Mouse (Mus musculus) urinary bladder, postnatal 14 days (tissue): Measurements from ENCODE around the gene 4930522H14Rik.

Experiments
- DNase-seq: peaks from one replicate; pipeline ENCODE4 v3.0.0; 2021; ENCODE audit warnings: low spot score

Gene 4930522H14Rik

GRCm38 (mm10) chr4:109531111-109531510 is at the start of gene 4930522H14Rik:
TSS of gene 4930522H14Rik (minus strand) at chr4:109531297.
- no peak for DNase-seq

GRCm38 (mm10) chr4:109578356-109578755 is 47.3 kb upstream of the 4930522H14Rik start:
- DNase-seq = no peak

GRCm38 (mm10) chr4:109576933-109577332 is 45.8 kb upstream of the 4930522H14Rik start:
- DNase-seq = no peak

- no peak for DNase-seq
These were observed 43.7 kb upstream of the 4930522H14Rik start for GRCm38 (mm10) chr4:109574845-109575244.

GRCm38 (mm10) chr4:109574331-109574730 is 43.2 kb upstream of the 4930522H14Rik start:
- no peak for DNase-seq

GRCm38 (mm10) chr4:109572632-109573031 is 41.5 kb upstream of the 4930522H14Rik start:
- DNase-seq = no peak

GRCm38 (mm10) chr4:109569421-109569820 is 38.3 kb upstream of the 4930522H14Rik start:
- DNase-seq = no peak

- no peak for DNase-seq
These were observed 37.9 kb upstream of the 4930522H14Rik start for GRCm38 (mm10) chr4:109568959-109569358.

- DNase-seq = no peak
These were observed 33.6 kb upstream of the 4930522H14Rik start for GRCm38 (mm10) chr4:109564711-109565110.

GRCm38 (mm10) chr4:109550338-109551150 is 19.4 kb upstream of the 4930522H14Rik start:
- peak; percentile 30 for DNase-seq

- no peak for DNase-seq
These were observed 16.2 kb upstream of the 4930522H14Rik start for GRCm38 (mm10) chr4:109547306-109547705.

- DNase-seq = no peak
These were observed 15.4 kb upstream of the 4930522H14Rik start for GRCm38 (mm10) chr4:109546538-109546937.

- DNase-seq = no peak
These were observed 766 bp downstream of the 4930522H14Rik start for GRCm38 (mm10) chr4:109530245-109530816.

- DNase-seq = peak; percentile 57
These were observed 26.2 kb downstream of the 4930522H14Rik start for GRCm38 (mm10) chr4:109504885-109505284.

- no peak for DNase-seq
These were observed 32.6 kb downstream of the 4930522H14Rik start for GRCm38 (mm10) chr4:109498476-109498875.

- no peak for DNase-seq
These were observed 37.5 kb downstream of the 4930522H14Rik start for GRCm38 (mm10) chr4:109493581-109493980.

GRCm38 (mm10) chr4:109488812-109489211 is 42.3 kb downstream of the 4930522H14Rik start:
- no peak for DNase-seq

GRCm38 (mm10) chr4:109484621-109485020 is 46.5 kb downstream of the 4930522H14Rik start, which contains the start of gene Rnf11:
TSS of gene Rnf11 (minus strand) at chr4:109484728.
- no peak for DNase-seq

GRCm38 (mm10) chr4:109482701-109483100 is 48.4 kb downstream of the 4930522H14Rik start:
- no peak for DNase-seq

GRCm38 (mm10) chr4:109481424-109481823 is 49.7 kb downstream of the 4930522H14Rik start:
- no peak for DNase-seq

GRCm38 (mm10) chr4:109477454-109477853 is 53.6 kb downstream of the 4930522H14Rik start:
- no peak for DNase-seq

- DNase-seq = peak; percentile 91
These were observed 54.5 kb downstream of the 4930522H14Rik start for GRCm38 (mm10) chr4:109476554-109477014.
